Mouse (Mus musculus) bone marrow macrophage, adult 2 months (primary cell): ENCODE measurements around the gene Rufy3. TPM values are rescaled to one million over a fixed set of nuclear protein-coding genes. Genes with fewer than 3 reads are reported as not detected.

Experiments used
- H3K27ac ChIP-seq: 2 replicates; pipeline ENCODE4 v1.5.1; 2012; ENCODE audit warnings: low read depth, low read length; ENCODE audit not compliant: insufficient read depth
- H3K4me1 ChIP-seq: 2 replicates; pipeline ENCODE4 v1.6.1; 2012; ENCODE audit warnings: low read length; ENCODE audit not compliant: control insufficient read depth, insufficient read depth
- H3K4me3 ChIP-seq: 2 replicates; pipeline ENCODE4 v1.5.1; 2012; ENCODE audit warnings: mild to moderate bottlenecking, low read length, moderate library complexity; ENCODE audit not compliant: insufficient read depth
- CTCF ChIP-seq: IDR thresholded peaks from 2 replicates; pipeline ENCODE4 v1.5.1; 2012; ENCODE audit warnings: low read depth, mild to moderate bottlenecking, low read length, moderate library complexity
- POLR2A ChIP-seq: IDR thresholded peaks from 2 replicates; pipeline ENCODE4 v1.6.1; 2012; ENCODE audit warnings: mild to moderate bottlenecking, low read depth, low read length, borderline replicate concordance
- polyA plus RNA-seq: library from polyadenylated mRNA; stranded (reverse); fragments of >200 nt; gene quantifications from 2 replicates; pipeline ENCODE4 v1.2.4, GENCODE M21; 2012; ENCODE audit not compliant: missing spikeins, insufficient read depth, insufficient read length

The Rufy3 gene
- polyA plus RNA-seq, 1 experiment = 38.1 TPM

DNA sequence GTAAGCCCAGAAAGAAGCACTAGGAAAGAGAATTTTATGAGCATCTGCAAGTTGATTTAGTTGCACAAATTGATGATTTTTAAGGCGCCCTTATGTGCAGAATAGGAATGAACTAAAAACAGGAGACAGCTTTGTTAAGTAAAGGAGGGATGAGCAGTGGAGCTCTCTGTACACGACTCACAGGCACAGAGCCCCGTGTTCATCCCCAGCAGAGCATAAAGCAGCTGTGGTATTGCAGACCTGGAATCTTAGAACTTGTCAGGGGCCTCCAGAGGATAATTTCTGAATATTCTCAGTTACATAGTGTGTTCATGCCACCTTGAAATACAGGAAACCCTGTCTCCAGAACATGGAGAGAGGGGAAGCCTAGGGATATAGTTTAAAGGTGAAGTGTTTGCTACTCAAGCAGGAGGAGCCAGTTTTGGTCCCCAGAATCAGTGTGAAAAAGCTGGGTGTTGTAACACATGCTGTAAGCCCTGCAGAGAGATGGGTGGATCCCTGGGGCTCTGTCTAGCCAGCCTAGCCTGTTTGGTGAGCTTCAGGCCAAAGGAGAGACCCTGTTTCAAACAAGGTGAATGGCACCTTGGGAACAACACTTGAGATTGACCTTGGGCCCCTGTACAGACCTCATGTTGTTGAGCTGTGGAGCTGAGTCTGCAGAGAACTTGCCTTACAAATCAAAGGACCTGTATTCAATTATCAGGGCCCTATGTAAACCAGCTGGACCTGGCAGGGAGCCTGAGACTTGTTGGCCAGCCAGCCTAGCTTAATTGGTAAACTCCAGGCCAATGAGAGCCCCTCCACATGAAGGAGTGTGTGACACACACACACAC, 10.9 kb downstream of the Rufy3 start:
- H3K27ac ChIP-seq = no peak overlapping the region
- H3K4me1 ChIP-seq = peaks cover 39% of the 10 kb centered on the region
- no peak for TF ChIP-seq CTCF
- TF ChIP-seq POLR2A = no peak
- H3K4me3 ChIP-seq = no peak overlapping the region

DNA sequence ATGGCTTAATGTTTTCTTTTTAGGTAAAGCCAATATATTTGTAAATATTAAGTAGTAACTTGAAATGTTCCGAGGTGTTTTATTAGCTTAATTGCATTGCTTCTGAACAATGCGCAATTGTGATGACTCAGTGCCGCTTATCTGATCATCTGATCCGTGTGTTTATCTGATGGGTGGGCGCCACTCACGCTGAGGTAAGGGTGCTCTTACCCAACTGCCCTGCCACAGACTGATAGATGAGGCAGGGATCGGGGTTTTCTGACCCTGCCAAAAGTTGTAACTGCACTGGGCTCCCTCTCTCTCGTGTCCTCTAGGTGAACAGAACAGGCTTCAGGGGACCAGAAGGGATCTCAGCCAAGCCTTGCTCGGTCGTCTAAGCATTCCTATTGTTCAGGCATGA, 15.8 kb downstream of the Rufy3 start:
- TF ChIP-seq POLR2A = no peak
- no peak for TF ChIP-seq CTCF
- no peak overlapping the region for H3K4me3 ChIP-seq
- H3K27ac ChIP-seq = no peak overlapping the region
- peaks cover 21% of the 10 kb centered on the region for H3K4me1 ChIP-seq

DNA sequence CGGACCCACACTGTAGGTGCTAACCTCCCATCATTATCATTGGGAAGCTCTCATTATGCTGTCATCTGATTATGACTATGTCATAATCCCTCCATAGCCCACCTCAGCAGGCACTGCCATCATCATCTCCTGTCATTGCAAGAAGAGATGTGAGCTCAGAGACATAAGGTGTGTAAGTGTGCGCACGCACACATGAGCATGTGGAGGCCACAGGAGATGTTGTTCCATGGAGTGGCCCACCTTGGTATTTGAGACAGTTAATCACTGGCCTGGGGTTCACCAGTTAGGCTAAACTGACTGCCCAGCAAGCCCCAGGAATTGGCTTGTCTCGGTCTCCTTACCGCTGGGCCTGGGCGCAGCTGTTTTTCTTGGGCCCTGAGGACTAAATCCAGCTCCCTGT, 16.5 kb downstream of the Rufy3 start:
- Histone ChIP-seq H3K4me1 (peaks cover 18% of the 10 kb centered on the region), H3K27ac (no peak overlapping the region), H3K4me3 (no peak overlapping the region)
- TF ChIP-seq CTCF (no peak), POLR2A (no peak)

DNA sequence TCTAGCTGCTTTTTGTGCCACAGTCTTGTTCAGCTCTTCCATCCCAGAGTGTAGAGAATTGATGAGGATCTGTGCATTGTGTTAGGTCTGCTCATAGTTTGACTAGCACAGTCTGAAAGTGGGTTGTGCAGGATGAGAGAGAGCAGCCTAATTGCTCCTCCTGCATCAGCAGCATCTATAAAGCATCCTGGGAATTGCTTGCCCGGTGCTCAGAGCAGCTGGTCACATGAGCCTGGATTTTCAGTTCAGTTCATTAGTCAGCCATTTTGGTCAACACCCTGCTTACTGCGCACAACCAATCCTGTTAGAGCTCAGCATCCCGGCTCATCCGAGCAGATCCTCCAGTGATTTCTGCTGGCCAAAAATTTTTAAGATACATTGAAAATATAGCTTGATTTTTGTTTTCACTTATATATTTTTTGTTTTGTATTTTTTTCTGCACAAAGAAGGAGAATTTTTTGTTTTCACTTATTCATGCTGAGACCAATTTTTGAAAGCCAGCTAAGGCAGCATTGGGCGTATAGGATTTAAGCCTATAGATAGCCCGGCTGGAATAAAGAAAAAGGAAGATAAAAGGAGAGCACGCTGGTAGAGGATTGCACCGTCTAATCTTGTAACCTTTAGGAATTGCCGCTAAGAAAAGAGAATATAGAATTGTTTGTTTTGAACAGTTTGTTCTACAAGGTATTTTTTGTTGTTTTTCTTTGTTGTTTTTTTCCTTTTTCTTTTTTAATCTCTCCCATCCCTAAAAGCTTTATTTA, 18.6 kb downstream of the Rufy3 start:
- no peak for TF ChIP-seq POLR2A
- TF ChIP-seq CTCF = no peak
- Histone ChIP-seq H3K4me3 (no peak overlapping the region), H3K27ac (no peak overlapping the region), H3K4me1 (peaks cover 20% of the 10 kb centered on the region)

DNA sequence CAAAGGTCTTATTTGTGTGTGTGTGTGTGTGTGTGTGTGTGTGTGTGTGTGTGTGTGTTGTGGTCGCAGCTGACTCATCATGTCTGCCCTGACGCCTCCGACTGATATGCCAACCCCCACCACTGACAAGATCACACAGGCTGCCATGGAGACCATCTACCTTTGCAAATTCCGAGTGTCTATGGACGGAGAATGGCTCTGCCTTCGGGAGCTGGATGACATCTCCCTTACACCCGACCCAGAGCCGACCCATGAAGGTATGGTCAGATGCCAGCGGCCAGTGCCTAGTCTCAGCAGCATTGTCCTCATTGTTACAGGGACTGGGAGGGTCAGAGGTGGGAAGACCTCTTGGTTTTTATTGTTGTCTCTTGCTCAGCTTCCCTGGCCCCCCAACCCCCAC, 19.2 kb downstream of the Rufy3 start:
- TF ChIP-seq CTCF (no peak), POLR2A (no peak)

DNA sequence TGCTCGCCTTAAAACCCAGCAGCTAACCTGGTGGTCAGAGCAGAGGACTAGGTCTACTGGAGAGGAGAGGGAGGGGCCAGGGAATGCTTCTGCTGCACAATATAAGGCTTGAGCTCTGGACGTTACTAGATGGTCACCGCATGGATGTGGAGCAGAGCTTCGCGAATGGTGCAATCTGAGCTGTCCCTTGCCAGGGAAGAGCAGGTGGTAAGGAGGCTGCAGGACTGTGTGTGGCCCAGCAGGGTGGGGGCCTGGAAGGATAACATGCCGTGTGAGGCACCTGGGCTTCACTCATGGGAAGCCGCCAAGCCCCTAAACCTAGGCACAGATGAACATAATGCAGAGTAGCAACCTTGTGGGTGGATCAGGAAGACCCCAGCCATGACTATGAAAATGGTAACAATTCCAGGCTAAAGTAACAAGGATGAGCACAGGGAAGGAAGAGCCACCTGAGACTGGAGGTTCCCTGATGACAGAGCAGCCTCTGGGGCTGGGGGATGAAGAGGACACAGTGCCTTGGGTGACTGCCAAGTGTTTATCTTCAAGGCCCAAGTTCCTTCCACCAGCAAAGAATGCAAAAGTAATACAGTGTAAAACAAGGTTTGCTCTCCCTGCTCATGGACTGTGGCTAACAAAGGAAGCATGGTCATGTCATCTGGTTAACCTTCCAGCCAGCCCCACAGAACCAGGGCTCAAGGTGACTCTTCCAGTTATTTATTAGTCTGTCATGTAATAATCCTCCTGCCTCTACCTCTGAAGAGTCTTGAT, 21.8 kb downstream of the Rufy3 start:
- Histone ChIP-seq H3K4me3 (no peak overlapping the region), H3K4me1 (peaks cover 20% of the 10 kb centered on the region), H3K27ac (no peak overlapping the region)
- TF ChIP-seq POLR2A (no peak), CTCF (no peak)

More for the DNA sequence above, 19.2 kb downstream of the Rufy3 start:
- no peak overlapping the region for H3K4me3 ChIP-seq
- H3K4me1 ChIP-seq = peaks cover 20% of the 10 kb centered on the region
- no peak overlapping the region for H3K27ac ChIP-seq

DNA sequence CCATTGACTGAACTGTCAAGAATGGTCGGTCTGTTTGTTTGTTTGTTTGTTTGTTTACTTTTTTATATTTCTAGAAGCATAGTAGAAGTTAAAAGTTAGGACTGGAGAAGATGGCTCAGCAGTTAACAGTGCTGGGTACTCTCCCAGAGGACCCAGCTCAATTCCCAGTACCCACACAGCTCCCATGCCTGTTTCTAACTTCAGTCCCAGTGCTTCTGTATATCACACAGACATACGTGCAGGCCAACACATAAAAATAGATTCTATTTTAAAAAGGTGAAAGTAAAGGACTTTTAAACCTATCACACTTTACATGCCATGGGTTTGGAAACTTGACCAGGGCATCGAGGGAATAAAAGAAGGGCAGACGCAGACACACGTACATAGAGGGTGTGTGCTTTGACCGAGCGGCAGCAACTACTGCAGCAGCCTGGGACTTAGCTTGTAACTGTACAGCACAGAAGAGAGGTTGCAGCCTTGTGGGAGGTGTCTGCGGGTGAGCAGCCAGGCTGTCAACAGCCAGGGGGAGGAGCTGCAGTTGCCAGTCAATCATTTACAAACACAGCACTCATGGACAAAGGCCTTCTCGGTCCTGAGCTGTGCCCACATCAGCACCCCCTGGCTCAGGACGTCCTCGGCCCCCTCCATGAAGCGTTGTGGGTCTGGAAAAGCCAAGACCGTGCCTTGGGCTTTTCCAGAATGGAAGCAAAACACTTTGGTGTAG, 22.5 kb downstream of the Rufy3 start:
- H3K27ac ChIP-seq = no peak overlapping the region

DNA sequence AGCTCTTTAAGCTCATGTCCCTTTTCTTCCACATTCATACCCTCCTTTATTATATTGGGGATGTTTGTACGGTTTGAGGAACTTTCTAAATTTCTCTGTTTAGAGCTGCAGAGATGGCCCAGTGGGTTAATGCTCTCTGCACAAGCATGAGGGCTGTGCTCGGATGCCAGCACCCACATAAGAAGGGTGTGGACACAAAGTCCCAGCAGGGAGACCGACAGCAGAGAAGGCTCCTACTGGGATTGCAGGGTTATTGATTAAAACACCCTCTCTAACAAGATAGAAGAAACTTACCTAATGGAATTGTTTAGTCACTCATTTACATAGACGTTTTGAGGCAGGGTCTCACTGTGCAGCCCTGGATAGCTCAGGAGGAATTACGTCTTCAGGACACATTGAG, 23.6 kb downstream of the Rufy3 start:
- Histone ChIP-seq H3K4me3 (no peak overlapping the region), H3K27ac (no peak overlapping the region), H3K4me1 (peaks cover 25% of the 10 kb centered on the region)
- TF ChIP-seq CTCF (no peak), POLR2A (no peak)

More for the DNA sequence above, 22.5 kb downstream of the Rufy3 start:
- Histone ChIP-seq H3K4me1 (peaks cover 20% of the 10 kb centered on the region), H3K4me3 (no peak overlapping the region)
- no peak for TF ChIP-seq CTCF
- TF ChIP-seq POLR2A = no peak

DNA sequence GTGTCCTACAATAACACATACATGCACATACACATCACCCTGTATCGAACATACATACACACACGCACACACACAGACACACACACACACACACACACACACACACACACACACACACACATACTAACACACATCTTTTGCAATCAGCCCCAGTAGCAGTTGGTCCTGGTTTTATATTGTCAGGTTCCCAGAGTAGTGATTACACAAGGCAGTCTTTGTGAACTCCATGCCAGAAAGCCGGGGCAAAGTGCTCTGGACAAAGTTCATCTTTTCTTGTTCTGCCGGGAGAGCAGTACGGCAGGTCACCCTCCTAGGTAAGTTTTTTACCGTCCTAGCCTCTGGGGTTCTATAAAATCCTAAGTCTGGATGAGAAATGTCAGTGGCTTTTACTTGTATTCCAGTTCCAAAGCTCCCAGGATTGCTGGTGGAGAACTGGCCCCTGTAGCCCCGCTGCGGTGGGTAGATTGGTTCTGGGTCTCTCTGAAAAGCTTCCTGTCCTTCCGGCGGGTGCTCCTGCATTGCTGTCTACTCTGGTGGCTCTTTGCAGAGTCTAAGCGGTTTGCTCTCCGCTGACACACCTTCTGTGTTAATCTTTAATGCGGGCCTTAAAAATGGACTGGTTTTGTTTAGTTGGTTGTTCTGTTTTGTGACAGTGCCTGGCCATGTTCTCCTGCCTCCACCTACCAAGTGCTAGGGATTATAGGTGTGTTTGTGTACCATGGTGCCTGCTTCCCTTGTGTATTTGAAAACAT, 28.8 kb downstream of the Rufy3 start:
- Histone ChIP-seq H3K4me3 (no peak overlapping the region), H3K27ac (no peak overlapping the region)

More for the DNA sequence above, 28.8 kb downstream of the Rufy3 start:
- peaks cover 35% of the 10 kb centered on the region for H3K4me1 ChIP-seq
- TF ChIP-seq CTCF (no peak), POLR2A (no peak)
